Mouse (Mus musculus) heart, adult 9 months (tissue): Measurements from ENCODE around the gene Rgs8.

ENCODE experiments used
- DNase-seq, 2 experiments: peaks; one replicate each; pipeline ENCODE4 v3.0.0; 2022; ENCODE audit warnings: low spot score in 2 of 2

Gene Rgs8

DNA sequence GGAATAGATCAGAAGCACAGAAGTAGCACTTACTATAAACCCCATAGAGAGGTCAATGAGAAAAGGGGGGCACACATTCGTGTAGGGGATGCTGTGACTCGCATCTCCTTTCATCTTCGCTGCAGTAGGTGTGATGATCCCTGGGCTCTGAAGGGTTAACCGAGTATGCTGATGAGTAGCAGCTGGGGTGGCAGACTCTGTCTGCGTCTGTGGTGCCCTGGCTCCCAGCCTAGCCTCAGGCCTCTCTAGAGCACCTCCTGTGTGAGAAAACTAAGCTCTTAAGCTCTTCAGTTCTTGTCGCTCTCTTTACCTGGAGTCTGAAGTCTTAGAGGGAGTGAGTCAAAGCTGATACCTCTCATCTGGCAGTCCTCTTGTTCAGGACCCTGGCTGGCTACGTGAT is 51.3 kb downstream of the Rgs8 start:
- DNase-seq = no peak

DNA sequence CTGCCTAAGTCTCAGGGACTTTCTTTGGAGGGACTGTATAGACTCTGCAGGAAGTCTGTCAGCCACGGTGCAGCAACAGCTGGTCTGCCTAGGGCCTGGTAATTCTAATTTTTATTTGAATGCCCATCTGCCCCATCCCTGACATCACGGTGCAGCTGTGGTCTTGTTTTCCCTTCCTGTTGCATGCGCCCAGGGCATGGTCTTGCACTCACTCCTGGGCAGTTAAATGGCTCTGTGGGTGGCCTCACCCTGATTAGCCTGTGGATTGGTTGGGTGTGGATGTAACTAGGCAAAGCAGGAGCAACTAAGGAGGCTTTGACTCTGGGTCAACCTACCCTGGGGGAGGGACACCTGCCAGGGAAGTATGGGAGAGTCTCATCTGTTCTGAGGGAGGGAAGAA is 52.2 kb downstream of the Rgs8 start:
- no peak for DNase-seq

DNA sequence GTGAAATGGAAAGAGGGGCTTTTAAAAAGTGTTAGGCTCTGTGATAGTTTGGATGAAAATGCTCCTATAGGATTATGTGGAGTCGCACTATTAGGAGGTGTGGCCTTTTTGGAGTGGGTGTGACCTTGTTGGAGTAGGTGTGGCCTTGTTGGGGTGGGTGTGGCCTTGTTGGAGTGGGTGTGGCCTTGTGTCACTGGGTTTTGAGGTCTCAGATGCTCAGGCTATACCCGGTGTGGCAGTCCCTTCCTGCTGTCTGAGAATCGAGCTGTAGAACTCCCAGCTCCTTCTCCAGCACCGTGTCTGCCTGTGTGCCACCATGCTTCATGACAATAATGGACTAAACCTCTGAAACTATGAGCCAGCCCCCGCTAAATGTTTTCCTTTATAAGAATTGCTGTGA is 55.8 kb downstream of the Rgs8 start:
- no peak for DNase-seq

DNA sequence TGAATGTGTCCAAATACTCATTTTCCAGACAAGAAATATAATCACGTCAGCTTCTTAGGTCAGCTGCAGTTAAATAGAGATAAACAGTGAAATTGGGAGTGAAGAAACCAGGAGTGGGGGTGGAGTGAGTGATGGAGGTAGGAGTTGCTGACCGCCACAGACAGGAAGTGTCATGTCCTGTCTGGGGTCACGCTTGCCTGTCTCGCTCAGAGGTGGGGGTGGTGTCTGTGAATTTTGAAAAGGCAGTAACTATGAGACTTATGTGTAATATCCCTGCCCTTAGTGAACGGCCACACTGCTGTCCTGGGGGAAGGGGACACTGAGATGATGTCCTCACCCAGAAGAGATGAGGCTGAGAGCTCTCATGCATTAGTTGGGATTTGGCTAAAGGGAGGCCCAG is 56.6 kb downstream of the Rgs8 start:
- DNase-seq = no peak

DNA sequence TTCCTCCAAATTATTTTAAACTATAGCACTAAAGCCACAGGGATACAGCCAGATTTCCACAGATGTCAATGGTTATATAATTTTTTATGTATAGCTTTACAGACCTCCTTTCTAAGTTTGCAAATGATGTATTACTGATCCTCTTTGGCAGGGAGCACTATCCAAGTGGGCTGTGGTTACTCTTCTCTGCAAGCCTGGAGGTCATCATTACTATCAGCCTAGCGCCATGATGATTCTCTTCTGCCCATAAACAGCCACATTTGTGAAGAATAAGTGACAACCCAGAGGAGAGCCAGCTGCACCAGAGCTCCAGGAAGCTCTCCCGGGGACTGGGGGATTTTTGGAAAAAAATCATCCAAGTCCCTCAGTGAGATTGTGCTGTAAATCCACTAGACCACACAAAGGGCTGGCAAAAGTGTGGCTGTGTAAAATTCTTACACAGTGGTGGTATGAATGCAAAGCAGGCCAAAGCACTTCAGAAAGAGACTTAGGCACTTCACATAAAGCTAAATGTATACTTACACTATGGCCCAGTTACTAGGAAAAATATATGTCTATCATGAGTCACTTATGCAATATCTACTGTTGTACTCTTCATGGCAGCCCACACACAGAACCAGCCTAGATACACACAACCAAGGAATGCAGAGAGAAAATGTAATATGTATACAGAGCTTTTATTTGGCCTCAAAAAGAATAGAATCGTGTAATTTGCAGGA is 58.9 kb downstream of the Rgs8 start:
- no peak for DNase-seq

DNA sequence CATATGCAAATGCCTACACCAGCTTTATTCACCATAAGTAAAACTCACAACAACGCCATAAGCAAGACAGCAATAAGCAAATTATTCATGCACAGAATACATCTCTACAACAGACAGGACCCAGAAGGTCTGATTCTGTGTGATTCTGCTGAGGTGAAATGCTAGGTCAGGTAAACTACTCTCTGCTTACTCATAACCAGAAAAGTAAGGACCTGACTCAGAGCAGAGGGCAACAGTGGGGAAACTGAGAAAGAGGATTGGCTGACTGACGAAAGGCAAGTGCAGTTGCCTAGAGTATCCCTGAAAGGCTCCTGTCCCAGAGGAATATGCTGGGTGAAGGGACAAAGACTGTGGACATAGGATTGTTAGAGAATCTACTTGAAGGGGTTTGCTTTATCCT is 59.8 kb downstream of the Rgs8 start:
- DNase-seq = no peak

DNA sequence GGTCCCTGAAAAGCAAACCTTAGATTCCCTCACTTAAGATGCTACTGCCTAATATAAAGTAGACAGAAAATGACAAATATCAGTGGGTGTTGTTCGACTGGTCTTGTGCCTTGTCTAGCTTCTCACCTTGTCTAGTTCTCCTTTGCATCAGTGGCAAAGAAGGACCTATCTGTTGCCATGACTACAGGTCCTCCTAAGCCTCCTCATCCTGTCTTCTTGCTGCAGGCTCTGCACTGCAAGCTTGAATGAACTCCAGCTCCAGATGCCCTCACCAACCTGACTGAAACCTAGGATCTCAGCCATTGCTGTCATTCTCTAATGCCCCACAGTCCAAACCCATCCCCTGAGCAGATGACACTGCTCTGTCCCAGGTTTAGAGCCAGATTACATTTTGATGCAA is 65.2 kb downstream of the Rgs8 start:
- no peak for DNase-seq

DNA sequence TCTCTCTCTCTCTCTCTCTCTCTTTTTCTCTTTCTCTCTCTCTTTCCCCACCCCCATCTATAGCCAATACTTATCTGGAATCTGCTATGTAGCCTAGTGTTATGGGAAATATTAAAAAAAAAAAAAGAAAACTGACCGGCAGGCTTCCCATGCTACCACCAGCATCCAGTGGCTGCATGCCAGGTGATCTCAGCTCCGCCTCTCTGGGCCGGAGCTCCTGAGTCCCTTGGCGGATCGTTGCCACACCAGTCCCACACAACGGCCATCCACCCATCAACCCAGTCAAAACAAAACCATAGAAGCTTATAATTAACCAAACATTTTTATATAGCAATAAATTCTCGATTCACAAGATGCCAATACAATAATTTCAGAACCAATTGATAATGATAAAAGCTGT is 68.1 kb downstream of the Rgs8 start:
- no peak for DNase-seq

DNA sequence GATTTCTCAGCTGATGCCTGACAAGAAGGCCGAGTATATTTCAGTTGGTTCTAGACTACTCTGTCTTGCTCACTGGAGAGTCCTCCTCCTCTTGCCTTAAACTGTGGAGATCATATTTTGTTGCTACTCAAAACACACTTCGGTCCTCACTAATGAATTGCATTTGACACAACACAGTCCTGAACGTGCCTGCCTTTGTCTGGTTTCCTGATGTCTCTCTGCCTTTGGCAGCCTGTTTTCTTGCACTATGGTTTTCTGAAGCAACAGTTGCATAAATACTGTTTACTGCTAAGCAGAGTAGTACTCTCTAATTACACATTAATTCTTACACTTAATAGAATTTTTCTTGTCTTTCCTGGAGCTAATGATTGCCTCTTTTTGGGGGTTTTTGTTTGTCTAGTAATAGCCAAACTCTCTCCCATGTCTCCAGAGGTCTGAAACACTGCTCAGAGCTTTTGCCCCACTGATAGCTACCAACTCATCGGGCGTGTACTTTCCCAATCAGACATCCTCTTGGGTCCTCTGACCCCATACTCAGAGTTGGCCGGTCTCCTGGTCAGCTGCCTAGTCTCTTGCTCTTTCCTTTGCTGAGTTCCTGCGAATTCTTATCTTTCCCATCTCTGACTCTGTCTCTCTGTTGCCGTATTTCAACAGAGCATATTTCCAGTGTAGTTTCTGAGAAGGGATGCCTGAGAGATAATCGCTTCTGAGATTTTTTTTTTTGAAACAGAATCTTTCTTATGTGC is 68.9 kb downstream of the Rgs8 start:
- no peak for DNase-seq

DNA sequence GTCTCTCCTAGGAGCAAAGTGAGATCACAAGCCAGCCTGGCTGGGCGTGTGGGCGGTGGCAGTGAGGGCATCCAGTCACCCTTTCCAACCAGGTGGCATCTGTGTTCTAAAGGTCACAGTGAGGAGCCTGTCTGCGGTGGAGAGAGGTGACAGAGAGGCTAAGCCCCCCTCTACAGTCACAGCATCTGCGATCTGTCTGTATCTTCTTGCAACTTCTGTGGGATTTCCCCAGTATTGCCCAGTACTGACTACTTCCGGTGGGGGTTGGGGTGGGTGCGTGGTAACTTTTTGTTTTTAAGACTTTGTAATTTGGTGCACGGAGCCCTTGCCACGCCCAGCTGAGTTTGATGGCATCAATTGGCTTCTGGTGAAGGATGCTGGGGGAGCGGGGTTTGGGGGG is 70.6 kb downstream of the Rgs8 start:
- DNase-seq = no peak

DNA sequence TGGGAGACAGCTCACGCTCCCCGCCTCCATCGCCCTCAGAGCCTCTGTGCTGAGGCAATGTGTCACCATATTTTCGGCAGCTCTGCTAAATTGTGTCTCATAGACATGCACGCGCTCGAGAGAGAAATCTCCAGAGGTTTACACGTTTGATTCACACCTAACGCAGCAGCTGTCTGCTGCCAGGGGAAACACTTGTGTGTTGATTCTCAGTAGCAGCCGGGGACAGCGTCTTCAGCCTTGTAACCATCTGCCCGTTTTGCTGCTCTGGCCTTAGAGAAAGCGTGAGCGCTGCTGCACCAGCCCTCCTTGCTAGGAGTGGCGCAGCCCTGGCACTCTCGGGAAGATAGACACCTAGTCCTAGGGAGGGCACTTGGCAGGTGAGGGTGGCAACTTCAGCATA is 73.8 kb downstream of the Rgs8 start:
- DNase-seq = no peak

DNA sequence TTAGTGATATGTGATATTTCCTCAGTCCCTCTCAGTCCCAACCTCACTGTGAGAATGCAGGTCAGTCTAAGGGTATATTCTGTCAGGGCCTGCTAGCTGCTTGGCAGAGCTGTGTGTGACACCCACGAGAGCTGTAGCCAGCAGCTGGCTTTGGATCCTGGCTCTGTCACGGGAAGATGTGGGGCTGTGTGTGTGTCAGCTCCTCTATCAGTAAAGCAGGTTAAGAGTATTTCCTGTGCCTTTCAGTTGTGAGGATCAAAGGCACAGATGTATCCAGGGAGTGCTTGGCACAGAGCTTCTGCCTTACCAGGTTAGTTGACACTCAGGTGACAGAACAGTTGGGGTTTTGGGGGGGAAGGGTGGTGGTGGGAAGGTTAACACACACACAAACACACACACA is 77.0 kb downstream of the Rgs8 start:
- no peak for DNase-seq

DNA sequence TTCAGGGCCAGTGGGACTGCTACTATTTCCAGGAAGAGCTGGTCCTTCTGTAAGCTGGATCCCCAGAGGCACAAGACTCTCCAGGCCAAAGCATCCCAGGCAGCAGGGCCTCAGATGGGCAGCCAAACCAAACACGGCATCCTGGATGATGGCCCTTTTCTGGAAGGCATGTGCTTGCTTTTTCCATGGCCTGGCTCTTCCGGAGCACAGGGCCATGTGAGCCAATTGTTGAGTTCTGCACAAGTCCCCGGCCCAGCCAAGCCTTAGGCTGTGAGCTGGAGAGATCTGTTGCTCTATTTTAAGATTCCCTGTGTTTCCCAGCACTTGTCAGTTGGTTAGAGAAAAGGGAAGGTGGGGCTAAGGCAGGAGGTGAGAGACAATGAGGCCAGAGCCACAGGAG is 77.8 kb downstream of the Rgs8 start:
- peak; percentile 84 to 86 for DNase-seq

DNA sequence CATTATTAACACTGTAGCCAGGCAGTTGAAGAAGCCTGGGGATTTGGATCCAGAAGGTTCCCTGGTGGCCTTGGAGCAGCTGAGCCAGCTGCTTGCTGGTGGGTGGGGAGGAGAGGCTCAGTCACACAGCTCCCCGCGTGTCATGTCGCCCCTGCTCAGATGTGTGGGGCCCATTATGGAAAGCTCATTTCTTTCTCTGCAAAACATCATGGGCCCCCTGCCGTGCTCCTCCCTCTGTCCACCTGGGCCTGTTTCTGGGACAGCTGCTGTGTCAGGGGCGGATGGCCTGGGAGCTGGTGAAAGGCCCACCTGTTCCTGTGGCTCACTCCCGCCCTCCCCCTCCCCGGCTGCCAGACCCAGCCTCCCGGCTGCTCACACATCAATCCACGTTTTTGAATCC is 80.4 kb downstream of the Rgs8 start:
- DNase-seq = no peak

DNA sequence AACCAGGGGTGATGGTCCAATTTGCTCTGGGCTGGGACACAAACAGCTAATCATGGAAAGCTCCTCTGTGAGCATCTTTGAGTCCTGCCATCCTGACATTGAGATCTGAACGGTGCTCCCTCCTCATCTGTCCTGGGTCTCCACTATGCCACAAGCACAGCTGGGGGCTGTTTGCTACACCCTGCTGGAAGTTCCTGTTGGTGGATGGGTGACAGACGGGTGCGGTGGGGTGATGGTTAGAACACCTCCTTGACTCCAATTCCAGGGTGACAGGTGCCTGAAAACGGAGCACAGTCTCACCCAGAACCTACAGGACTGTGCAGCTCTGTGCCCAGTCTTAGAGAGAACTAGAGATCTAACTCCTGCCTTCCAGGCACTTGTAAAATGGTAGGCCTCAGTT is 82.0 kb downstream of the Rgs8 start:
- DNase-seq = no peak

DNA sequence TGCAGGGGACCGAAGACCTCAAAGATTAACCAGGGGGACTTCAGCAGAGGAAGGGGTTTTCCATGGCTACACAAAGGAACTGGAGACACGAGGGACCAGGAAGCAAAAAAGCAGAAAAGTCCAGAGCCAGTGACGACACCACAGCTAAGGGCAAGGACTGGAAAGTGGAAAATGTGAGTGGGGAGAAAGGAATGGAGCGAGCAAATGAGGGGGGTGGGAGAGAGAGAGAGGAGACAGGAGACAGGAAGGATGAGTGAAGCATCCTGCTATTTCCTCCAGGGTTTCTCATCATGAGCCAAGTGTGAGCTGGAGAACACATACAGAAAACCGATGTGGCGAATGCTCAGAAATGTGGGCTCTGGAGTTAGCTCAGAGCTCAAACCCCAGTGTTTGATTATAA is 83.3 kb downstream of the Rgs8 start:
- DNase-seq = no peak

DNA sequence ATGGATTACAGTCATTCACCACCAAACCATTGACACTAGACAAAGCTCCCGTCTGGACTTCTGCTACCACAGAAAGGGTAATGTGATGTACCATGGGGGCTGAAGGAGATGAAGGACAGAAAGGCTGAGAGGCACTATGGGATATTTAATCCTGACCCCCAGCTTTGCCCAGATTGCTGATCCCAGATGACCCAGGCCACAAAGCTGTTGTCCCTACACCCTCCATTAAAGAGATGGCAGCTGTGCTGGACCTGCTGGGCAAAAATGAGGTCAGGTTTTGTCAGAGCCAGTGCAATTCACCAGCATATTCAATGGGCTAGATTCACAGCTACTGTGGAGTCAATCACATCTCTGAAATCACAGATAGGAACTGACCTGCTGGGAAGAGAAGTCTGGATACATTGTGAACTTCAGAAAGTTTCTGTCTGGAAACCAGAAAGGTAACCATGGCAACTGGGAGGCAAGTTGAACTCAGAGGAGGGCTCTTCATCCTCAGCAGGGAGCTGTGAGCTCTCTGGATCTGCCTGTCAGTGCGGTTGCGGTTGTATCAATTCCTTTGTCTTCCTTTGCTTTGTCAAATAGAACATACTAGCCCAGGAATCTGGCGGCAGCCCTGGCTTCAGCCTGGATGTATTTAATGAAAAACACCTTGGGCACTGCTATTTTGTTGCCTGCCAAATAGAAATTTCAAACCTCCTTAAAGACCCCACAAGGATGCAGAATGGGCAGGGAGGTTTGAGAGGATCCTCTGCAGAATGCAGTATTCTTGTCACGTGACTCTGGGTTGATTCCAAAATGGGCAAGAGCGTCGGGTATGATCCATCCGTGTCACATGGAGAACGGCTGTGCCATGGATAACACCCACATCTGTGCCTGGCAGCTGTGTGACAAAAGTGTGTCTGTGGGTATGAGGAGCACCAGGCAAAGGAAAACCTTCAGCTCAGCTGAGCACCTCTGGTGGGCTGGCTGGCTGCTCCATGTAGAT is 84.6 kb downstream of the Rgs8 start:
- no peak for DNase-seq

DNA sequence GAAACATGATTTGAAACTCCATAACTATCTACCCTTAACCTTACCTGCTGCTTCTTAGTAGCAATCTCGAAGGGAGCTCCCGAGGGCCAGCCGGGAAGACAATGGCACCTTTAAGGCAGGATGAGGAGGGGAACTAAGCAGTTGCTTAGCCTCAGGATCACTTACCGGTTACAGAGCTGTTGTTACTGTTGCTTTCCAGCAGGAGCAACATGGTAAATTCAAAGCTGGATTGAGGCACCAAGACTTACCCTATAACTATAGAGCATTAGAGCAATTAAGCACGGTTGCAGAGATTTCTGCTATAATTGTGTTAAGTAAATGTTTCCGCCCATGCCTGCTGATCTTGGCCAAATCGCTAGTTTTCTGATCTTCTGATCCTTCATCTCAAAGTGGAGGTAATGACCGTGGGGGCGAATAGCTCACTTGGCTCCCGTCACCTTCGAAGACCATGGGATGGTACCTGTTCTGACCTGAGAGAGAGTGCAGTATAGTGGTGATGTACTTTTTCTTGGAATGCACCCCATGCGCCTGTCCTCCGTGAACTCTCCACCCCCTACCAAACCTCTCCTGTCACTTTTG is 86.7 kb downstream of the Rgs8 start:
- no peak for DNase-seq

DNA sequence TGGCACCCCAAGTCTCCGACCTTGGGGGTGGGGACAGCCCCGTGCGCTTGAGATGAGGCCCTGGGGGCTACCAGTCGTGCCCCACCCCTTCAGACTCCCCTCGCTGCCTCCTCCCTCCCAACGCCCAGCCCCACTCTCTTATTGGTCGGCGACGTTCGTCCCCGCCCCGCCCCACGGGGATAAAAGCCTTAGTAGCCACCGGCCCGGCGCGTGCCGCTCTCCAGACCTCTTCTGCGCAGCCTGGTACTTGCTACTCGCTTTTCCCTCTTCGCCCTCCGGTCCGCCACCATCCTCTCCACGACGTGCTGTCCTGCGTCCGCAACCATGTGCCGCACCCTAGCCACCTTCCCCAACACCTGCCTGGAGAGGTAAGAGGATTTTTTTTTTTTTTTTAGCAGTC is 87.3 kb downstream of the Rgs8 start, which contains the start of gene Rgs16:
Rgs16 (plus strand) TSS at position 205 of the 400 bp plus-strand sequence.
- peak; percentile 68 to 75 for DNase-seq

DNA sequence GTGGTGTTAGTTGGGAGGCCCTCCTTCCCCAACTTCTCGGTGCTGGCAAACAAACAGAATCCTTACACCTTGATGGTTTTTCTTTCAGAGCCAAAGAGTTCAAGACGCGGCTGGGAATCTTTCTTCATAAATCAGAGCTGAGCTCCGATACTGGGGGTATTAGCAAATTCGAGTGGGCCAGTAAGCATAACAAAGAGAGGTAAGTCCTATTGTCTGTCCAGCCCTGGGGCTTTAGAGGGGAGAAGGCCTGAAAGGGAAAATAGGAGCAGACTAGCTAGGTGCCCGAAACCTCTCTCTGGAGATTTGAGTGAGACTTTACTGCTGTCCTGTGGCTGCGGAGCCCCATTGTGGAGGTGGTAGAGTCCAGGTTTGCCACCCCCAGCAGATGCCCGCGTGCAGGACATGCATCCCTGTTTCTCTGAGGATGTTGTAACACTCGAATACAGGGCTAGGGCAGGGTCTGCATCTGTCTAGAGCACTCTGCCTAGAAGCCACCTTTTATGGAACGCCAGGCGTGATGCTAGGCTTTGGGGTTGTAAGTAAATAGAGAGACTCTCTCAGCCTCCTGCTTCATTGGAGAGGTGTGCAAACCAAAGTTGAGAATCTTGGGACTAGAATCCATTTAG is 88.1 kb downstream of the Rgs8 start:
- no peak for DNase-seq

DNA sequence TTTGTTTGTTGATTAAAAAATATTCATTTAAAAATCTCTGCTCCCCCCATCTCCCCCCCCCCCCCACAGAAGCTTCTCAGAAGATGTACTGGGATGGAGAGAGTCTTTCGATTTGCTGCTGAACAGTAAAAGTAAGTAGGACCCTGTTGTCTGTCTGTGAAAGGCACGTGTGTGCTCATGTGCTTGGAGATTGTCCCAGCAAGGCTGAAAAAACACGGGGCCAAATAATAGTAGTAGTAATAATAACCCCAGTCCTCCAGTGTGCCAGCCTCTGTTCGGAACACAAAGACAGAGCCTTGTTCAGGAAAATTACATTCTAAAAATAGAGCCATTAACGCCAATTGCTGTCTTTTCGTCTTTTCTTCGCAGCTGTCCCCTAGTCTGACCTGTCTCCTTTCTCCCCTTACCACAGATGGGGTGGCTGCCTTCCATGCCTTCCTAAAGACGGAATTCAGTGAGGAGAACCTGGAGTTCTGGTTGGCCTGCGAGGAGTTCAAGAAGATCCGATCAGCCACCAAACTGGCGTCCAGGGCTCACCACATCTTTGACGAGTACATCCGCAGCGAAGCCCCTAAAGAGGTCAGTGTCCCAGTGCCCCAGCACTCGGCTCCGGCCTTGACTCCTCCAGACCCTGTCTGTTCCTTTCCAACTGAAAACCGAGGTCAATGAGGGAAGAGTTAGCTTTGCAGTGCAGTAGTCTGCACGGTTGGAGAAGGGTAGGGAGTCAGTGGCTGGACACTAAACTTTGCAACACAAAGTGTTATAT is 88.9 kb downstream of the Rgs8 start:
- DNase-seq = no peak
